Mouse (Mus musculus) stomach, embryonic 15.5 days (tissue): ENCODE data around the gene Csf2rb2. TPM values are rescaled to one million over a fixed set of nuclear protein-coding genes. Genes with fewer than 3 reads are reported as not detected.
"Not testable (repeated sequence)": the region's sequence is repeated elsewhere in the genome, so short reads cannot be mapped to it uniquely, and the experiment has no call there.

Source experiments
- ATAC-seq: fragments of 200-750 bp; cut with Nextera tagmentation; 2 replicates; pipeline ENCODE4 v1.8.0; 2017; ENCODE audit warnings: low read depth, moderate number of reproducible peaks, moderate TSS enrichment; ENCODE audit not compliant: insufficient read depth, low FRiP score
- H3K27ac ChIP-seq: fragments of 300-500 bp; sonication (generic); 2 replicates; pipeline ENCODE4 v1.5.1; 2015; ENCODE audit warnings: mild to moderate bottlenecking, inconsistent platforms
- H3K27me3 ChIP-seq: fragments of 300-500 bp; sonication (generic); replicated peaks from 2 replicates; pipeline ENCODE4 v1.6.1; 2015; ENCODE audit warnings: inconsistent platforms
- H3K36me3 ChIP-seq: fragments of 300-500 bp; sonication (generic); 2 replicates; pipeline ENCODE4 v1.6.1; 2015; ENCODE audit warnings: inconsistent platforms
- H3K4me1 ChIP-seq: fragments of 300-500 bp; sonication (generic); 2 replicates; pipeline ENCODE4 v1.6.1; 2015; ENCODE audit warnings: inconsistent platforms
- H3K4me2 ChIP-seq: fragments of 300-500 bp; sonication (generic); 2 replicates; pipeline ENCODE4 v1.6.1; 2015; ENCODE audit warnings: mild to moderate bottlenecking, inconsistent platforms
- H3K4me3 ChIP-seq: fragments of 300-500 bp; sonication (generic); replicated peaks from 2 replicates; pipeline ENCODE4 v1.5.1; 2015; ENCODE audit warnings: inconsistent platforms
- H3K9ac ChIP-seq: fragments of 300-500 bp; sonication (generic); 2 replicates; pipeline ENCODE4 v1.6.1; 2015; ENCODE audit warnings: inconsistent platforms
- H3K9me3 ChIP-seq: fragments of 300-500 bp; sonication (generic); 2 replicates; pipeline ENCODE4 v1.6.1; 2016; ENCODE audit warnings: inconsistent platforms
- WGBS: fragments of 180-500 bp; shearing (Covaris S2); methylation state at CpG from one replicate; pipeline ENCODE4 v1.1.7; 2015; 5-methylcytosine and 5-hydroxymethylcytosine counted together
- polyA plus RNA-seq: library from polyadenylated mRNA; unstranded; fragments of >200 nt; fragmentation: Nextera tagmentation; extraction: Ambion mirVana; gene quantifications from 2 replicates; pipeline ENCODE4 v1.2.1, GENCODE M21; 2015

Csf2rb2 gene
- polyA plus RNA-seq, 1 experiment from 2014 or later, result 0.54 TPM

DNA sequence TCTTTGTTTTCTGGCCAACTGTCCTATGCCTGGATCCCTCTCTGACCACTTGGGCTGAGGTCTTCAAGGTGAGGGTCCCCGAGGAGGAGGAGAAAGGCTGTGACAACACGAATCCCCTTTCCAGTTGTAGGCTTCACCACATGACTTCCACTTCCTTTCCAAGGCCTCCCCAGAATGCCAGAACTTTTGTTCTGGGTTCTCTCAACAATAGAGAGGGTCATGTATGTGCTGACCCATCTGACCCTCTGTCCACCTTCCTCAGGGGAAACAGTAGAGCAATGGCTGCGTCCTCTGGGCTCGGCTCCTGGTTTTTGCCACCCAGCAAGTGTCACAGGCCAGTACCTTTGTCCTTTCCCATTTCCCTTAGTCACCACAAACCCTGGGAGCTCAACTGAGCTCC lies 5.5 kb upstream of the Csf2rb2 start:
- 77% methylated on average over 4 of the region's 4 CpGs for WGBS
- H3K9ac ChIP-seq, result no peak overlapping the region
- no peaks in the 10 kb centered on the region for H3K36me3 ChIP-seq
- H3K4me3 ChIP-seq, result no peak overlapping the region
- H3K9me3 ChIP-seq, result no peaks in the 10 kb centered on the region
- no peaks in the 10 kb centered on the region for H3K27me3 ChIP-seq
- no peak overlapping the region for H3K4me2 ChIP-seq
- 0 out of 2 replicates have a peak, but pooled peaks cover 3% of the 10 kb centered on the region for H3K4me1 ChIP-seq
- ATAC-seq, result no peak
- no peak overlapping the region for H3K27ac ChIP-seq

DNA sequence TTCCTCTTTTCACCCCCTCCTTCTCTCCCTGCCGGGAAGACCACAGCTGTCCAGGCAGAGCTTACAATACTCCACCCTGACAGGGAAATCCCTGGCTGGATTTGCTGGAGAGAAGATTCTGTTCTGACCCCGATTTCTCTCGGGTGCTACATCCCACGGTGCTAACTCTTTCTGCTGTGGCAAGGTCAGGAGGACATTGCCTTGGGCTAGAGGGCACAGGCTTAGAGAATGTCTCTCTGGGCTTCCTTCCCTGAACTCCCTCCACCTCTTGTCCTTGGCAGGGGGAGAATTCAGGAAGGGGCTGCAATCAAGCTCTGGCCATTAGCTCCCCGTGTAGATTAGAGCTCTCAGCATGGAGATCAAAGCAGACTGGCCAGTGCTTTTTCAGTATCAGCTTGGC lies 4.3 kb upstream of the Csf2rb2 start:
- Histone ChIP-seq H3K27ac (peak overlapping the region; percentile 40; the same call in 1 of the 2 replicates), H3K4me1 (0 out of 2 replicates have a peak, but pooled peaks cover 3% of the 10 kb centered on the region), H3K4me2 (no peak overlapping the region), H3K9ac (no peak overlapping the region), H3K4me3 (no peak overlapping the region), H3K9me3 (no peaks in the 10 kb centered on the region), H3K36me3 (no peaks in the 10 kb centered on the region), H3K27me3 (no peaks in the 10 kb centered on the region)
- WGBS, result 25% methylated on average over 5 of the region's 5 CpGs
- ATAC-seq, result no peak

DNA sequence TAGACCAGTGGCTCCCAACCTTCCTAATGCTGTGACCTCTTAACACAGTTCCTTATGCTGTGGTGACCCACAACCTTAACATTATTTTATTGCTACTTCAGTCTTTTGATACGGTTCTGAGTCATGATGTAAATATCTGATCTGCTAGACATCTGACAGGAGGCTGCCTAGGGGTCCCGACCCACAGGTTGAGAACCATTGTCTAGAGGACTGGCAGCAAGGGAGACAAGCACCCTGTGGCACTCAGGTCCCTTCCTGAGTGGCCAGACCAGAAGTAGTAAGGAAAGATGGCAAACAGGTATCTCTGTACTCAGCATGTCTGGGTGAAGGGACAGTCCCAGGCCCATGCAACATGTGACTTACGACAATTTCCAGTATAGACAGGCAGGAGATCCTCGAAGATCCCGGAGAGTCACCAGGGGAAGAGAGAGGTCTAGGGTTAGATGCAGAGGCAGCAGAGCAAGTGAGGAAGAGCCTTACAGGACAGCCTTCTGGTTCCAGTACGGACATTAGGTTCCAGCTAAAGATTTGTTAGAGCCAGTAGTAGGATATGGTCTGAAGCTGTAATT lies 1.8 kb downstream of the Csf2rb2 start:
- H3K27me3 ChIP-seq, result no peaks in the 10 kb centered on the region
- no peak overlapping the region for H3K4me2 ChIP-seq
- H3K9ac ChIP-seq, result no peak overlapping the region
- H3K4me3 ChIP-seq, result no peak overlapping the region
- H3K27ac ChIP-seq, result no peak overlapping the region
- WGBS, result 83% methylated on average over 6 of the region's 6 CpGs
- no peaks in the 10 kb centered on the region for H3K36me3 ChIP-seq
- ATAC-seq, result no peak
- H3K9me3 ChIP-seq, result no peaks in the 10 kb centered on the region
- H3K4me1 ChIP-seq, result no peaks in the 10 kb centered on the region

DNA sequence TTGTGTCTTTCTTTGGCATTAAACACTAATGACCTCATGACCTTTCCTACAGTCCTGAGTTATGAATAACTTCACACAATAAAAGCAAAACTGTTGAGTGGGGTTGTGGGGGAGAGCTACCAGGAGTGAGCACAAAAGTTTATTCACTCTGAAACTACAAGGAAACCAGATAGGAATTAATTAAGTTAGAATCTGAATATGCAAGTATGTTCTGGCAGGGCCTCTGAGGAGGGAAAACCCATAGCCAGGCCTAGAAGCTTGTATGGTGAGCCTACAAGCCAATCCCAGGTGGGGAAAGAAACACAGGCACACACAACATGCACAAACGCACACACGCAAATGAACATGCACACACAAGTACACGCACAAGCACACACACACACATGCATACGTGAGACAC lies 2.8 kb downstream of the Csf2rb2 start:
- no peak for ATAC-seq
- H3K27ac ChIP-seq, result no peak overlapping the region
- no peaks in the 10 kb centered on the region for H3K9me3 ChIP-seq
- no peak overlapping the region for H3K4me3 ChIP-seq
- H3K4me2 ChIP-seq, result no peak overlapping the region
- no peaks in the 10 kb centered on the region for H3K36me3 ChIP-seq
- H3K4me1 ChIP-seq, result no peaks in the 10 kb centered on the region
- H3K27me3 ChIP-seq, result no peaks in the 10 kb centered on the region
- no peak overlapping the region for H3K9ac ChIP-seq
- WGBS, result 93% methylated on average over 4 of the region's 4 CpGs

DNA sequence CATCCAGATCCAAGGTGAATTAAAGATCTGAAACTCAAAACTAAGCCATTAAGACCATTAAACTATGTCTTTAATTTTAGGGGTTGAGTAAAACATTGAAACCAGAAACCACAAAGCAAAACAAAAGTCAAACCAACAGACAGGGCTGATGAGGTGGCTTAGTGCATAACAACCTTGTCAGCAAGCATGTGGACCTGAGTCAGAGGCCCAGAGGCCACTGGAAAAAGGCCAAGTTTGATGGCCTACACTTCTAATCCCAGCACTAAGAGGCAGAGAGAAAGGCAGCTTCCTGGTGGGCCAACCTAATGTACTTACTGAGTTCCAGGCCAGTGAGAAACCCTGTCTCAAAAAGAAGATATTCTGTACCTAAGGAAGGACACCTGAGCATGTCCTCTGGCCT lies 4.7 kb downstream of the Csf2rb2 start:
- H3K4me3 ChIP-seq, result no peak overlapping the region
- H3K9ac ChIP-seq, result no peak overlapping the region
- no peaks in the 10 kb centered on the region for H3K4me1 ChIP-seq
- H3K27me3 ChIP-seq, result no peaks in the 10 kb centered on the region
- no peak overlapping the region for H3K4me2 ChIP-seq
- H3K27ac ChIP-seq, result no peak overlapping the region
- no peaks in the 10 kb centered on the region for H3K9me3 ChIP-seq
- no peak for ATAC-seq
- no peaks in the 10 kb centered on the region for H3K36me3 ChIP-seq

DNA sequence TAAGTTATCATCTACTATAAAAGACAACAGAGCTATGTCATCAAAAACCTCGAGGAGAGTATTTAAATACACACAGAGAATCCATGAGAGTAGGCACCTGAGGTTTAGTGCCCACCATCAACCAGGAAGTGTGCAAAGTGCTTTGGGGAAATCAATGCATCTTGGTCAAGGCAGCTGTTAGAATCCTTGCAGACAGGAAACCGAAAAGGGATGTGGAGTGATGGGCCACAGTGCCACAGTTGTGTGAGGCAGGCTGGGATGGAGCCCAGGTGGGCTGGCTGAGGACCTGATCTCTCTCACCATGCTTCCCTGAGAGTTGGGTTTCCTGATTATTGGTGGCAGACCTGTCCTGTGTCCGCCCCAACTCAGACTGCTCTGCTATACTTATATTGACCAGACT lies 5.9 kb downstream of the Csf2rb2 start:
- no peak overlapping the region for H3K4me3 ChIP-seq
- H3K9ac ChIP-seq, result no peak overlapping the region
- H3K4me2 ChIP-seq, result no peak overlapping the region
- 80% methylated on average over 3 of the region's 3 CpGs for WGBS
- no peak for ATAC-seq
- no peaks in the 10 kb centered on the region for H3K4me1 ChIP-seq
- no peaks in the 10 kb centered on the region for H3K36me3 ChIP-seq
- H3K9me3 ChIP-seq, result no peaks in the 10 kb centered on the region
- H3K27me3 ChIP-seq, result no peaks in the 10 kb centered on the region
- no peak overlapping the region for H3K27ac ChIP-seq

DNA sequence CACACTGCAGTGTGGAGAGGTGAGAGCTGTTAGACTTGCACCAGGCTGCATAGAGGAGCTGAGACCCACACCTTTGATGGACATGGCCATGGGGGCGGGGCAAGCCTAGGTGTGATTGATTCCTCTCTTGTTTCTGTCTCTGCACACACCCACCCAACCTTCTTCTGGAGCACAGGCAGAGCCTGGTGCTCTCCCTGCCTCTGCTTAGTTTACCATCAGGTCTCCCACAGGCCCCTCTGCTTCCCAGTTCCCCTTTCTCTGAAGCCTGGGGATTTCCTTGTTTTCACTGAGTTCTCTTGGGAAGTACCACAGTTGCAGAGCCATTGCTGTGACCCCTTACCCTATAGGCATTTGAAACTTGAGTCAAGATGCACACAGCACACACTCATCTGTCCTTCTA lies 7.0 kb downstream of the Csf2rb2 start:
- no peaks in the 10 kb centered on the region for H3K9me3 ChIP-seq
- no peak for ATAC-seq
- H3K4me3 ChIP-seq, result no peak overlapping the region
- no peak overlapping the region for H3K4me2 ChIP-seq
- H3K27me3 ChIP-seq, result no peaks in the 10 kb centered on the region
- WGBS, result 100% methylated on average over 1 of the region's 1 CpGs
- H3K4me1 ChIP-seq, result no peaks in the 10 kb centered on the region
- H3K9ac ChIP-seq, result no peak overlapping the region
- H3K27ac ChIP-seq, result no peak overlapping the region
- H3K36me3 ChIP-seq, result no peaks in the 10 kb centered on the region

DNA sequence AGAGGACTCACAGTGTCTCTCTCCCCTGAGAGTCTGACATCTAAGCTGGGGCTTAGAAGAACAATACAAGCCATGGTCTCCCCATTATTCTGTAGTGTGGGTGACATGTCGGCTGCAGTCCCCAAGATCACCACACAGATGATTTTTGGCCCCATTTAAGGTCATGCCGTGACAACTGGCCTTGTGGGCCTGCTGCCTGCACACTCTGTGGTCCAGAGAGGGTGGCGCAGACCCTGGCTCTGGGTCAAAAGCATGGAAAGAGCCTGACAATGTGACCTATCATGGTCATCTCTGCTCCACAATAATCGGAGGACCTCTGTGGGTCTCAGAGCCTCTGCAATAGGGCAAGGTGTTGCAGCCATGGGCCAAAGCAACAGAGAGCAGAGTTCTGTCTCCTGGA lies 11.8 kb downstream of the Csf2rb2 start:
- H3K27ac ChIP-seq, result no peak overlapping the region
- no peaks in the 10 kb centered on the region for H3K9me3 ChIP-seq
- WGBS, result 83% methylated on average over 4 of the region's 4 CpGs
- H3K4me3 ChIP-seq, result no peak overlapping the region
- no peak overlapping the region for H3K4me2 ChIP-seq
- H3K27me3 ChIP-seq, result no peaks in the 10 kb centered on the region
- no peak overlapping the region for H3K9ac ChIP-seq
- no peak for ATAC-seq
- H3K36me3 ChIP-seq, result no peaks in the 10 kb centered on the region
- no peaks in the 10 kb centered on the region for H3K4me1 ChIP-seq

DNA sequence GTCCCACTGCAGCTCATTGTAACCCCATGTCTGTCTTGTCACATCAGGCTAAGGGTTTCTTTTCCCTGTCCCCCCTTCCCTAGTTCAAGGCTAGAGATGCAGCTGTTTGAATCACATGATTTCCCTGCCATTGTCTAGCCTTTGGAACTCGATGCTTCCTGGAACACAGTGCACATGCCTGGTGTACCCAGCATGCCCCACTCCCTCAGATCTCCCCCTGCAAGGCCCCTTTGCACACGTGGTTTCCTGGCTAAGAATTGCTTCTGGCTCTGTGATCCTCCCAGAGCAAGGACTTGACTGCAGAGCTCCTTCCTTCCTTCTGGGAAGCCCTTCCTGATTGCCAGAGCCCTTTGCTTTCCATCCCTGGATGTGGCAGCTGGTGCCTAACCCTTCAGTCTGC lies 12.3 kb downstream of the Csf2rb2 start:
- H3K4me2 ChIP-seq, H3K4me1 ChIP-seq, H3K36me3 ChIP-seq, H3K9me3 ChIP-seq, H3K27ac ChIP-seq, H3K4me3 ChIP-seq, ATAC-seq, H3K27me3 ChIP-seq, H3K9ac ChIP-seq: not testable (repeated sequence)
- WGBS, result 9% methylated on average over 2 of the region's 2 CpGs

DNA sequence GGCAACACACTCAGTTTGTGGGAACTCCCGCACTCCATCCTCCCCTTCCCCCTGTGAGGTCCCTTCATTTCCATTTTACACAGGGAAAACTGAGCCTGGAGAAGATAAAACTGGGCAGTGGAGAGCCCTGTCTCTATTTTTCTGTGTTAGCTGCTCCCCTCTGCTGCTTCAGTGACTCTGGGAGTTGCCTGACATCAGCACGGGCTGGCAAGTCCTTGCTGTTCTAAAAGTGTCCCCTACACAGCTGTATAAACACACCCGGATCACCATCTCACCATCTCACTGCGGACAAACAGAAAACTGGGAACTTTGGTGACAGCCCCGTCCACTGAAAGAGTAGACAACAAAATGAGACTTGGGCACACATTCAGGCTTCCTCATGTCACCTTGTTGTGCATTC lies 15.7 kb downstream of the Csf2rb2 start:
- not testable (repeated sequence) for H3K4me1 ChIP-seq, H3K9ac ChIP-seq, ATAC-seq, H3K9me3 ChIP-seq, H3K27me3 ChIP-seq, H3K36me3 ChIP-seq, H3K4me2 ChIP-seq, H3K27ac ChIP-seq, H3K4me3 ChIP-seq
- 63% methylated on average over 5 of the region's 5 CpGs for WGBS

DNA sequence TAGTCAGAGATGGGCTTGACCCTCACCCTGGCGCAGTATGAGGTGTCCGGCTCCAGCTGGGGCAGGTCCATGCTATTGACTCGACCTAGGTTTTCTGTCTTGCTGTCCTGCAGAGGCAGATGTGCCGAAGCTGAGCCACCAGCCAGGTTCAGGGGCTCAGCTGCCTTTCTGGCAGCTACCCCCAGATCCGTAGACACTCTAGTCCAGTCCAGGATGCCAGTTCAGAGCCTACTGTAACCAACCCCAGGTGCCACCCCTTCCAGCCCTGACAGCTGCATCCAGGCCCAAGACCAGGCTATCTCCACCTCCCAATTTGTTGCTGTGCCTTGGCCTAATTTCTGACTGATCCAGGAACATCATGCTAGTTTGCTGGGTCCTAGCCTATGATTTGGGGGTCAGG lies 17.6 kb downstream of the Csf2rb2 start:
- no peak overlapping the region for H3K4me2 ChIP-seq
- H3K4me3 ChIP-seq, result no peak overlapping the region
- no peaks in the 10 kb centered on the region for H3K36me3 ChIP-seq
- H3K9me3 ChIP-seq, result no peaks in the 10 kb centered on the region
- WGBS, result 83% methylated on average over 5 of the region's 5 CpGs
- no peaks in the 10 kb centered on the region for H3K4me1 ChIP-seq
- H3K9ac ChIP-seq, result no peak overlapping the region
- H3K27ac ChIP-seq, result no peak overlapping the region
- no peaks in the 10 kb centered on the region for H3K27me3 ChIP-seq
- no peak for ATAC-seq

DNA sequence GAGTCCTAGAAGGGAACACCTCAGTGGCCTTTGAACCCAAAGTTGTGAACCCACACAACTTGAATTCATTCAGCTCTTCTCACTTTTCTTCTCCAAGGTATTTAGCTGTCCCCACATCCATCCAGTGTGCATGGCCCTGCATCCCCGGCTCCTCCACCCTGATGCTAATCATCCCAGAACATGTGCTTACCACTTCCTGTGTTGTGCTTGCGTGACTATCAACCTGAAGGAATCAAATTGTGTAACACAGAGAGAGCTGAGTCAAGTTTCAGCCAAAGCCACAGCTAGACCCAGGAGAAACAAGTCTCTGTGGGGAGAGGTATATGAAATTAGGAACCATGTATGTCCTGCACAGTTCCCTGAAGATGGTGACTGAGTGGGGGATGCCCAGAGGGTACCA lies 27.2 kb downstream of the Csf2rb2 start:
- Histone ChIP-seq H3K27me3 (no peaks in the 10 kb centered on the region), H3K36me3 (no peaks in the 10 kb centered on the region), H3K4me3 (no peak overlapping the region), H3K4me1 (no peaks in the 10 kb centered on the region), H3K9me3 (no peaks in the 10 kb centered on the region), H3K4me2 (no peak overlapping the region), H3K9ac (no peak overlapping the region), H3K27ac (no peak overlapping the region)
- ATAC-seq, result no peak
- WGBS, result 73% methylated on average over 2 of the region's 2 CpGs

DNA sequence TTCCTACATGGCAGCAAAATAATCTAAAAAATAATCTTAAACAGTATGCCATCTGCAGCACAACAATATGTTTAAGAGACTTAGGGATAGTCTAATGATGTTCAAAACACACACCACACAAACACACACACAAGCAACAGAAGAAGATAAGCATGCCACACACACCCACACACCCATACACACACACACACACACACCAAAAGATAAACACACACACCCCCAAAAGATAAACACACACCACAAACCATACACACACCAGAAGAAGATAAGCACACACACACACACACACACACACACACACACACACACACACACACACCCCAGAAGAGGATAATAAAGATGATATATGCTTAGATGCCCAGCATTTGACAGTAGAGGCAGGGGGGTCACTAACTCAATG lies 34.3 kb downstream of the Csf2rb2 start:
- H3K4me2 ChIP-seq, result no peak overlapping the region
- H3K9ac ChIP-seq, result no peak overlapping the region
- ATAC-seq, result no peak
- H3K4me3 ChIP-seq, result no peak overlapping the region
- no peaks in the 10 kb centered on the region for H3K27me3 ChIP-seq
- no peaks in the 10 kb centered on the region for H3K36me3 ChIP-seq
- no peaks in the 10 kb centered on the region for H3K4me1 ChIP-seq
- no peaks in the 10 kb centered on the region for H3K9me3 ChIP-seq
- no peak overlapping the region for H3K27ac ChIP-seq
